In the genomic region with DNA sequence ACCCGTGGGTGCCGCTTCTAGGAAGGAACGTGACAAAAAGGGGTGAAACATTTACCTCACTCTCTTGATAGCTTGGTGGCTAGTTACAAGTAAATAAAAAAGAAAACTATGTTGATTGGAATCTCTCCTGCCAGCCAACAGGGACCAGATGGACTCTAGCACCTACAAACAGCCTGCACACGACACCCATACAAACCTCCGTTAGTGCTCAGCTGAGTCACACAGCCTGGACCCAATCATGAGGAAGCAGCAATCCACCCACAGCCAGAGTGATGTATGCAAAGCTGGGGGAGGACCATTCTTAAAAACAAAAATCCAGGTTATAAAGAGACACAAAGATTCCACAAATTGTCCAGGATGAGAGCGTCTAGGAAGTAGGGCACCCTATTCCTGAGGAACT, we compare ENCODE assay signal across 36 mouse cellular contexts. TPM values are rescaled to one million over a fixed set of nuclear protein-coding genes. Genes with fewer than 3 reads are reported as not detected.
A peak's percentile ranks its signal among the peaks of the same experiment; 100 is the strongest.
DNase-seq lines count a peak whose midpoint lies in the region; ATAC-seq and TF ChIP-seq lines count a peak whose summit lies in the region.
"Had no signal": no experiment of that assay in that cellular context is flagged by ENCODE, and none has a peak within 500 bp of the region (broad histone marks: within the 10 kb centered on the region; RNA-seq: fewer than 3 reads in every experiment).

No protein-coding gene starts in this region.

- H3K4me1 ChIP-seq in thymus, adult 2 months (replicated peaks; ENCODE audit: control insufficient read depth, insufficient read depth, low read length) = no peaks in the 10 kb centered on the region
- H3K4me1 ChIP-seq in kidney, embryonic 16.5 days (ENCODE audit: insufficient read depth, low read length) = no peaks in the 10 kb centered on the region
- H3K4me1 ChIP-seq: heart, embryonic 13.5 days; liver, embryonic 15.5 days; lung, embryonic 15.5 days; midbrain, embryonic 13.5 days had no signal

- H3K4me2 ChIP-seq in kidney, embryonic 16.5 days (replicated peaks; ENCODE audit: low read depth, low read length) = no peak overlapping the region
- H3K4me2 ChIP-seq: heart, embryonic 13.5 days; liver, embryonic 15.5 days; lung, embryonic 15.5 days; midbrain, embryonic 13.5 days had no signal

- intact Hi-C loops in left cerebral cortex, postnatal 36 days (cut with DNase I) = no loop called here

- H3K36me3 ChIP-seq in thymus, adult 2 months (ENCODE audit: control insufficient read depth, insufficient read depth, low read length) = no peaks in the 10 kb centered on the region
- H3K36me3 ChIP-seq in kidney, embryonic 16.5 days (ENCODE audit: insufficient read depth, low read length) = no peaks in the 10 kb centered on the region
- H3K36me3 ChIP-seq: heart, embryonic 13.5 days; limb, embryonic 10.5 days; liver, embryonic 15.5 days; lung, embryonic 15.5 days; midbrain, embryonic 13.5 days had no signal

- H3K27me3 ChIP-seq in thymus, adult 2 months (ENCODE audit: control insufficient read depth, insufficient read depth, low read length) = no peaks in the 10 kb centered on the region
- H3K27me3 ChIP-seq in kidney, embryonic 16.5 days (ENCODE audit: insufficient read depth, low read length) = no peaks in the 10 kb centered on the region; the same call in 1 of the 2 replicates
- H3K27me3 ChIP-seq: midbrain, embryonic 13.5 days had no signal

- peak; percentile 52 to 79 for DNase-seq in layer of hippocampus, adult 2 months (ENCODE audit: low spot score in 2 of 2)
- DNase-seq in layer of hippocampus, postnatal 14 days (ENCODE audit: low spot score in 2 of 2) = no peak
- peak; percentile 71 to 79 for DNase-seq in right cerebral cortex, adult 2 months (ENCODE audit: low spot score in 2 of 2)
- no peak for DNase-seq in right cerebral cortex, postnatal 14 days
- DNase-seq in left cerebral cortex, postnatal 36 days (ENCODE audit: low spot score in 2 of 2) = peak; percentile 62 to 74
- no peak for DNase-seq in thymus, adult 2 months
- DNase-seq: adrenal gland, adult 8-10 months; B cell, adult 2 months; cerebellum, adult 2 months; cerebellum, postnatal 25 days; gastrocnemius, postnatal 36 days; heart, adult 2 months; heart, postnatal 14 days; kidney, adult 9 months; kidney, postnatal 25 days; liver; lung, postnatal 36 days had no signal

- no peak for ATAC-seq in kidney, embryonic 16.5 days (ENCODE audit: low FRiP score, low TSS enrichment)
- ATAC-seq: activated CD4-positive, CD25-positive, alpha-beta regulatory T cell, adult 4 months; forebrain, embryonic 14.5 days; hindbrain, postnatal 0 days; intestine, embryonic 16.5 days; midbrain, embryonic 13.5 days had no signal

- TF ChIP-seq CTCF in layer of hippocampus, adult 2 months (conservative IDR thresholded peaks at IDR 0.05) = no peak
- no peak for TF ChIP-seq CTCF in thymus, adult 2 months (IDR thresholded peaks at IDR 0.05; ENCODE audit: borderline replicate concordance, control insufficient read depth, extremely low read depth, insufficient read depth, low read length, poor library complexity)

- 78% methylated on average over 6 of the region's 6 CpGs for WGBS in thymus, adult 2 months
- WGBS in kidney, embryonic 16.5 days = 70% methylated on average over 6 of the region's 6 CpGs

- TF ChIP-seq POLR2A in thymus, adult 2 months (IDR thresholded peaks at IDR 0.05; ENCODE audit: control insufficient read depth, extremely low read depth, insufficient read depth, low read length, poor library complexity) = no peak

- peak overlapping the region; percentile 71 for H3K27ac ChIP-seq in layer of hippocampus, adult 2 months
- no peak overlapping the region for H3K27ac ChIP-seq in thymus, adult 2 months (ENCODE audit: control insufficient read depth, insufficient read depth, low read length)
- no peak overlapping the region for H3K27ac ChIP-seq in kidney, embryonic 16.5 days (ENCODE audit: low read length)
- H3K27ac ChIP-seq: heart, adult 2 months; heart, embryonic 13.5 days; hindbrain, postnatal 0 days; limb, embryonic 10.5 days; liver, embryonic 15.5 days; lung, embryonic 15.5 days; midbrain, embryonic 13.5 days; stomach, postnatal 0 days had no signal

- no peaks in the 10 kb centered on the region for H3K9me3 ChIP-seq in kidney, embryonic 16.5 days (ENCODE audit: low read length)
- H3K9me3 ChIP-seq: limb, embryonic 10.5 days; liver, embryonic 15.5 days; lung, embryonic 15.5 days; megakaryocyte, embryonic 14.5 days; midbrain, embryonic 13.5 days had no signal

- H3K4me3 ChIP-seq in layer of hippocampus, adult 2 months = no peak overlapping the region; the same call in 1 of the 2 replicates
- no peak overlapping the region for H3K4me3 ChIP-seq in thymus, adult 2 months (ENCODE audit: control insufficient read depth, insufficient read depth, low read length)
- H3K4me3 ChIP-seq in kidney, embryonic 16.5 days (ENCODE audit: low read length) = no peak overlapping the region
- H3K4me3 ChIP-seq: heart, adult 2 months; heart, embryonic 13.5 days; limb, embryonic 10.5 days; liver, embryonic 15.5 days; lung, embryonic 15.5 days; megakaryocyte, embryonic 14.5 days; midbrain, embryonic 13.5 days had no signal

- H3K9ac ChIP-seq in kidney, embryonic 16.5 days (replicated peaks; ENCODE audit: low read length) = no peak overlapping the region
- H3K9ac ChIP-seq: heart, embryonic 13.5 days; liver, embryonic 15.5 days; lung, embryonic 15.5 days; midbrain, embryonic 13.5 days had no signal

RNA-seq across cellular contexts. Expression of a gene that starts 9.2 kb away (rescaled TPM):
- total RNA-seq in layer of hippocampus, adult 2 months (2021) = 10 to 100 TPM; 67.6 to 71.6 TPM
- total RNA-seq in layer of hippocampus, postnatal 14 days (2021) = 10 to 100 TPM; 66.5 to 67.2 TPM
- total RNA-seq in left cerebral cortex, postnatal 36 days (2021) = 100 to 1,000 TPM in 1 of 2 experiments, 10 to 100 TPM in 1; 75.0 to 128 TPM
- 4.8 and 4.9 TPM in 2 replicates for polyA plus RNA-seq in thymus, adult 2 months (2012; rRNA removed)
- polyA plus RNA-seq in kidney, embryonic 16.5 days (2015; fragmentation: Nextera tagmentation; extraction: Ambion mirVana) = 1.3 and 1.8 TPM in 2 replicates
- total RNA-seq: monocyte, adult 5-6 weeks had no signal
- polyA plus RNA-seq: activated CD4-positive, CD25-positive, alpha-beta regulatory T cell, adult 4 months had no signal

RNA-seq across cellular contexts. Expression of a gene that starts 50.7 kb away (rescaled TPM):
- not detected for total RNA-seq in layer of hippocampus, adult 2 months (2021)
- total RNA-seq in layer of hippocampus, postnatal 14 days (2021) = not detected
- not detected for total RNA-seq in left cerebral cortex, postnatal 36 days (2021)
- not detected in 2 replicates for polyA plus RNA-seq in thymus, adult 2 months (2012; rRNA removed)
- polyA plus RNA-seq in kidney, embryonic 16.5 days (2015; fragmentation: Nextera tagmentation; extraction: Ambion mirVana) = not detected in 2 replicates
- total RNA-seq: adrenal gland, adult 8-10 months; gastrocnemius, postnatal 36 days; heart, adult 2 months; heart, postnatal 14 days; hindbrain, postnatal 0 days; MEL; monocyte, adult 5-6 weeks had no signal
- polyA plus RNA-seq: cerebellum, adult 2 months; embryonic facial prominence, embryonic 14.5 days; forebrain, embryonic 14.5 days; heart, adult 2 months; heart, embryonic 13.5 days; hindbrain, embryonic 11.5 days; hindbrain, postnatal 0 days; intestine, embryonic 16.5 days; limb, embryonic 10.5 days; liver, embryonic 15.5 days; lung, embryonic 15.5 days; midbrain, embryonic 13.5 days; neural tube, embryonic 11.5 days; small intestine, adult 2 months; stomach, postnatal 0 days; urinary bladder, adult 2 months had no signal

Comparison
In these comparisons a context has a peak if more than half of its experiments do, and no peak if none do; other contexts are left out.
1. DNase-seq: peak in layer of hippocampus, adult 2 months (2 of 2), right cerebral cortex, adult 2 months (2 of 2) and left cerebral cortex, postnatal 36 days (2 of 2); none in layer of hippocampus, postnatal 14 days (0 of 2), right cerebral cortex, postnatal 14 days (single experiment) and thymus, adult 2 months (single experiment).